Mouse (Mus musculus): ENCODE data around the gene Mboat2. TPM values are rescaled to one million over a fixed set of nuclear protein-coding genes. Genes with fewer than 3 reads are reported as not detected.

Mboat2 gene
- total and polyA plus RNA-seq, 3 experiments: 0.39 to 4.0 (median 0.76) TPM

DNA sequence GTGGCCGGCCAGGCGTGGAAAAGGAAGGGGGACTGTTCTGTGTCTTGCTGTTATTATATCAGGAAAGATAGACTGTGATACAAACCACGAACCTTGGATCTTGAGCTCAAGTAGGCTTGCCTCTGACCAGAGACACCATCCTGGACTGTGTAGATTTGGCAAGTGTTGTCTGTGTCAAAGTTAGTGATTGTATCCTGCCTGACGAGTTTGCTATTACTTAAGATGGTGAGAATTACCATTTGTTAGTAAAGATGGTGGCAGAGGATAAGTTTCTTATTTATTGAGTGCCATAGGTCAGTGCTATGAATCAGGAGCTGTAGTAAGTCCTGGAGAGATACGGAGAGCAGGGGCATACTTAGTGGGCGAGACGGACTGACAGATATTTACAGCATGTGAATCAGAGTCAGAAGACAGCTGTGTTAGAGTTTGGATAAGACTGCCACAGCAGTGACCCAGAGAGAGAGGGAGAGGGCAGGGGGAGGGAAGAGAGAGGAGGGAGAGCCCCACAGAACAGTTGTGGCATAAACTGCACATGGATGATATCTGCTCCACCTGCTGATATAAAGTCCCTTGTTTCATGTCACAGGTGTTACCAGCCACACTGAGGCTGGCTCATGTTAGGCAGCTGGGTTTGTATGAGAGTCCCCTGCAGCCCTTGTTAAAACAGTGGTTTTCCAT lies 12.9 kb downstream of the Mboat2 start:
- Histone ChIP-seq H3K9ac (ENCODE audit: insufficient read depth, low read depth) (no peak overlapping the region), H3K27ac (ENCODE audit: insufficient read depth, low read depth) (no peak overlapping the region), H3K36me3 (replicated peaks in 1 of 2; ENCODE audit: control insufficient read depth in 1 of 2, insufficient read depth in 1 of 2, low read length in 1 of 2) (no peaks in the 10 kb centered on the region), H3K79me2 (replicated peaks; ENCODE audit: control insufficient read depth, extremely low read depth, insufficient read depth, poor library complexity, severe bottlenecking) (no peaks in the 10 kb centered on the region), H3K4me2 (ENCODE audit: insufficient read depth, low read depth, poor library complexity, severe bottlenecking) (peak overlapping the region; percentile 16; the same call in 1 of the 2 replicates), H3K9me3 (replicated peaks; ENCODE audit: low read length) (no peaks in the 10 kb centered on the region), H3K4me1 (ENCODE audit: control insufficient read depth in 1 of 2, insufficient read depth in 2 of 2) (peaks cover 7 to 15% of the 10 kb centered on the region in 2 experiments), H3K4me3 (replicated peaks in 1 of 3; ENCODE audit: low read depth in 2 of 3, low read length in 2 of 3, poor library complexity in 1 of 3) (no peak overlapping the region), H3K27me3 (replicated peaks) (no peaks in the 10 kb centered on the region)
- dilution Hi-C loops (cut with MboI; ENCODE audit: extremely low pct_ligation_motif_present, extremely low pct_unique_long_range_greater_than_20kb, low sequenced_read_pairs): no loop called here
- no peak for DNase-seq (ENCODE audit: extremely low read depth)
- TF ChIP-seq USF1 (IDR thresholded peaks at IDR 0.05; ENCODE audit: low read depth, low read length) (no peak), NRF1 (IDR thresholded peaks at IDR 0.05; ENCODE audit: low read depth, low read length) (no peak), ZKSCAN1 (IDR thresholded peaks at IDR 0.05; ENCODE audit: borderline replicate concordance, low read depth, low read length) (no peak), MEF2A (IDR thresholded peaks at IDR 0.05; ENCODE audit: borderline replicate concordance, low read depth, low read length) (no peak), E2F4 (IDR thresholded peaks at IDR 0.05; ENCODE audit: insufficient replicate concordance, low read depth, low read length) (no peak), IRF4 (IDR thresholded peaks at IDR 0.05; ENCODE audit: low read depth, low read length) (no peak), JUN (IDR thresholded peaks at IDR 0.05; ENCODE audit: insufficient read depth, low read depth, low read length) (no peak), ZNF384 (IDR thresholded peaks at IDR 0.05; ENCODE audit: low read depth, low read length) (no peak), POLR2A (IDR thresholded peaks at IDR 0.05; ENCODE audit: low read depth, low read length) (no peak)
- in situ Hi-C loops (cut with MboI; ENCODE audit: low pct_ligation_motif_present, low pct_unique_long_range_greater_than_20kb, low sequenced_read_pairs): no loop called here

DNA sequence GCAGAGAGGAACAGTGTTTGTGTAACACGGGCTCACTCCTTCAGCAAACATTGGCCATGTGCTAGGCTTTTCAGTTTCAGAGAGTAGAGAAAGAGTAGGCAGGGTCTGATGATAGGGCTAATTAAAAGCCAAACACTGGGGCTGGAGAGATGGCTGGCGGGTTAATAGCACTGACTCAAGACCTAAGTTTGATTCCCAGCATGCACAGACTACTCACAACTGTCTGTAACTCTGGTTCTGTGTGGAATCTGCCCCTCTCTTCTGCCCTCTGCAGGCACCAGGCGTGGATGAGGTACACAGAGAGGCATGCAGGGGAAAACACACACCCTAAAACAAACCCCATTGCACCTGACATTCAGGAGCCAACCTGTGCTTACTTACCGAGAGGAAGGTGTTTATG lies 14.7 kb downstream of the Mboat2 start:
- H3K4me1 ChIP-seq (ENCODE audit: control insufficient read depth in 1 of 2, insufficient read depth in 2 of 2): peaks cover 7 to 15% of the 10 kb centered on the region in 2 experiments
- H3K9me3 ChIP-seq (replicated peaks; ENCODE audit: low read length): no peaks in the 10 kb centered on the region
- H3K36me3 ChIP-seq (replicated peaks in 1 of 2; ENCODE audit: control insufficient read depth in 1 of 2, insufficient read depth in 1 of 2, low read length in 1 of 2): no peaks in the 10 kb centered on the region
- in situ Hi-C loops (cut with MboI; ENCODE audit: low pct_ligation_motif_present, low pct_unique_long_range_greater_than_20kb, low sequenced_read_pairs): no loop called here
- no peaks in the 10 kb centered on the region for H3K27me3 ChIP-seq (replicated peaks)
- H3K4me2 ChIP-seq (ENCODE audit: insufficient read depth, low read depth, poor library complexity, severe bottlenecking): no peak overlapping the region
- H3K79me2 ChIP-seq (replicated peaks; ENCODE audit: control insufficient read depth, extremely low read depth, insufficient read depth, poor library complexity, severe bottlenecking): no peaks in the 10 kb centered on the region
- H3K9ac ChIP-seq (ENCODE audit: insufficient read depth, low read depth): no peak overlapping the region
- peak in 1 of 2 experiments; percentile 33; a peak in 2 of 4 replicates for TF ChIP-seq CTCF (conservative IDR thresholded peaks at IDR 0.05 in 1 of 2, IDR thresholded peaks at IDR 0.05 in 1 of 2; ENCODE audit: low read depth in 2 of 2, low read length in 2 of 2)
- no peak for TF ChIP-seq MEF2A (IDR thresholded peaks at IDR 0.05; ENCODE audit: borderline replicate concordance, low read depth, low read length)
- peak; percentile 22 for TF ChIP-seq SMC3 (IDR thresholded peaks at IDR 0.05; ENCODE audit: low read depth, low read length)
- DNase-seq (ENCODE audit: extremely low read depth): no peak
- no peak overlapping the region for H3K4me3 ChIP-seq (replicated peaks in 1 of 3; ENCODE audit: low read depth in 2 of 3, low read length in 2 of 3, poor library complexity in 1 of 3)
- dilution Hi-C loops (cut with MboI; ENCODE audit: extremely low pct_ligation_motif_present, extremely low pct_unique_long_range_greater_than_20kb, low sequenced_read_pairs): no loop called here
- no peak overlapping the region for H3K27ac ChIP-seq (ENCODE audit: insufficient read depth, low read depth)

DNA sequence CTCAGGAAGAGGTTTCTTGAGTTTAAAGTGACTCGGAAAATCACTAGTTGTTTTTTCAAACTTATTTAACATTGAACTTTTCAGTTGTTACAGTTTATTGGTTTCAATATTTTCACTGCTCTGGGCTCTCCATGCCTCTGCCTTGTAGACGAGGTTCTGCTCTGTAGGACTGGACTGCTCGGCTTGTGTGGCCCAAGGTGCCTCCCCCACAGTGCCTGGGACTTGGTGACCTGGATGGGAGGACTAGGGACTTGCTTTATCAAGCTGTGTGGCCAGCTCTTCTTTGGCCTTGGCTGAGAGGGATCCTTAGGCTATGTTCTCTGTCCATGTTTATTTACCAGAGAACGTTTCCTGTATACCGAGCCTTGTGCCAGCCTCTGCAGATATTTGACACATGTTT lies 17.4 kb downstream of the Mboat2 start:
- Histone ChIP-seq H3K4me2 (ENCODE audit: insufficient read depth, low read depth, poor library complexity, severe bottlenecking) (no peak overlapping the region), H3K4me1 (ENCODE audit: control insufficient read depth in 1 of 2, insufficient read depth in 2 of 2) (peaks cover 7 to 15% of the 10 kb centered on the region in 2 experiments), H3K79me2 (replicated peaks; ENCODE audit: control insufficient read depth, extremely low read depth, insufficient read depth, poor library complexity, severe bottlenecking) (no peaks in the 10 kb centered on the region), H3K36me3 (replicated peaks in 1 of 2; ENCODE audit: control insufficient read depth in 1 of 2, insufficient read depth in 1 of 2, low read length in 1 of 2) (no peaks in the 10 kb centered on the region), H3K27me3 (replicated peaks) (no peaks in the 10 kb centered on the region), H3K9ac (ENCODE audit: insufficient read depth, low read depth) (no peak overlapping the region), H3K27ac (ENCODE audit: insufficient read depth, low read depth) (no peak overlapping the region), H3K9me3 (replicated peaks; ENCODE audit: low read length) (no peaks in the 10 kb centered on the region), H3K4me3 (replicated peaks in 1 of 3; ENCODE audit: low read depth in 2 of 3, low read length in 2 of 3, poor library complexity in 1 of 3) (no peak overlapping the region)
- DNase-seq (ENCODE audit: extremely low read depth): no peak
- dilution Hi-C loops (cut with MboI; ENCODE audit: extremely low pct_ligation_motif_present, extremely low pct_unique_long_range_greater_than_20kb, low sequenced_read_pairs) (no loop called here), in situ Hi-C loops (cut with MboI; ENCODE audit: low pct_ligation_motif_present, low pct_unique_long_range_greater_than_20kb, low sequenced_read_pairs) (no loop called here)
- TF ChIP-seq UBTF (IDR thresholded peaks at IDR 0.05; ENCODE audit: low read depth, low read length) (no peak), SMC3 (IDR thresholded peaks at IDR 0.05; ENCODE audit: low read depth, low read length) (no peak), RCOR1 (conservative IDR thresholded peaks at IDR 0.05; ENCODE audit: low read depth, low read length) (no peak), EP300 (IDR thresholded peaks at IDR 0.05; ENCODE audit: low read length) (no peak), ZMIZ1 (IDR thresholded peaks at IDR 0.05; ENCODE audit: low read depth, low read length) (no peak), TBP (conservative IDR thresholded peaks at IDR 0.05; ENCODE audit: low read depth, low read length) (no peak), ETS1 (conservative IDR thresholded peaks at IDR 0.05; ENCODE audit: low read depth, low read length) (no peak), ZNF384 (IDR thresholded peaks at IDR 0.05; ENCODE audit: low read depth, low read length) (no peak), JUN (IDR thresholded peaks at IDR 0.05; ENCODE audit: insufficient read depth, low read depth, low read length) (no peak), CTCF (conservative IDR thresholded peaks at IDR 0.05 in 1 of 2, IDR thresholded peaks at IDR 0.05 in 1 of 2; ENCODE audit: low read depth in 2 of 2, low read length in 2 of 2) (no peak), USF2 (conservative IDR thresholded peaks at IDR 0.05; ENCODE audit: low read depth, low read length) (no peak), KAT2A (IDR thresholded peaks at IDR 0.05; ENCODE audit: insufficient replicate concordance, low read length) (no peak), POLR2AphosphoS2 (IDR thresholded peaks at IDR 0.05; ENCODE audit: low read depth, low read length) (no peak), MAZ (IDR thresholded peaks at IDR 0.05; ENCODE audit: low read depth, low read length) (no peak), MYC (IDR thresholded peaks at IDR 0.05; ENCODE audit: low read depth, low read length) (no peak), E2F4 (IDR thresholded peaks at IDR 0.05; ENCODE audit: insufficient replicate concordance, low read depth, low read length) (no peak), CHD1 (IDR thresholded peaks at IDR 0.05; ENCODE audit: low read depth, low read length) (no peak), ZKSCAN1 (IDR thresholded peaks at IDR 0.05; ENCODE audit: borderline replicate concordance, low read depth, low read length) (no peak), SIN3A (IDR thresholded peaks at IDR 0.05; ENCODE audit: low read length) (no peak)

All from CH12.LX (cell line).